Mouse (Mus musculus) C2C12 (cell line): ENCODE measurements around the gene Abcc9. TPM values are rescaled to one million over a fixed set of nuclear protein-coding genes. Genes with fewer than 3 reads are reported as not detected.

Experiments
- H3K27me3 ChIP-seq: one replicate; pipeline ENCODE4 v1.6.1; 2011; ENCODE audit not compliant: control insufficient read depth, insufficient read depth, insufficient read length
- H3K36me3 ChIP-seq: one replicate; pipeline ENCODE4 v1.6.1; 2011; ENCODE audit not compliant: control insufficient read depth, insufficient read depth
- H3K4me3 ChIP-seq: one replicate; pipeline ENCODE4 v1.5.1; 2011; ENCODE audit warnings: mild to moderate bottlenecking, control low read depth; ENCODE audit not compliant: poor library complexity, insufficient read depth, severe bottlenecking
- H3K79me2 ChIP-seq: one replicate; pipeline ENCODE4 v1.6.1; 2011; ENCODE audit not compliant: control insufficient read depth, insufficient read depth
- H3K79me3 ChIP-seq: one replicate; pipeline ENCODE4 v1.6.1; 2011; ENCODE audit warnings: low read depth, control low read depth
- H3ac ChIP-seq: one replicate; pipeline ENCODE3; 2011; ENCODE audit warnings: low read depth; ENCODE audit not compliant: control insufficient read depth, insufficient read length
- CEBPB ChIP-seq: IDR thresholded peaks from one replicate; pipeline ENCODE4 v1.6.1; 2011; ENCODE audit warnings: low read depth, mild to moderate bottlenecking, control low read depth, moderate library complexity
- CTCF ChIP-seq: IDR thresholded peaks from one replicate; pipeline ENCODE4 v1.5.1; 2011; ENCODE audit not compliant: control insufficient read depth, insufficient read depth, insufficient read length
- FOSL1 ChIP-seq: IDR thresholded peaks from one replicate; pipeline ENCODE4 v1.8.0; 2011; ENCODE audit warnings: mild to moderate bottlenecking, low read length; ENCODE audit not compliant: poor library complexity, insufficient read depth, severe bottlenecking
- MAX ChIP-seq: IDR thresholded peaks from one replicate; pipeline ENCODE4 v1.6.1; 2011; ENCODE audit warnings: mild to moderate bottlenecking, control low read depth
- MYOD1 ChIP-seq: IDR thresholded peaks from one replicate; pipeline ENCODE4 v1.6.1; 2011; ENCODE audit warnings: low read depth; ENCODE audit not compliant: control insufficient read depth, insufficient read length
- MYOG ChIP-seq: IDR thresholded peaks from one replicate; pipeline ENCODE4 v1.6.1; 2011; ENCODE audit not compliant: control insufficient read depth, insufficient read length; ENCODE audit errors: extremely low read depth
- USF1 ChIP-seq: IDR thresholded peaks from one replicate; pipeline ENCODE4 v1.6.1; 2011; ENCODE audit warnings: low read depth, mild to moderate bottlenecking, control low read depth, moderate library complexity
- polyA plus RNA-seq: library from polyadenylated mRNA; unstranded; fragments of >200 nt; fragmentation: generic; extraction: Trizol; gene quantifications from one replicate; pipeline ENCODE4 v1.2.1, GENCODE M21; 2012; ENCODE audit warnings: missing spikeins

Abcc9 gene
- polyA plus RNA-seq, 1 experiment: under 0.01 TPM

DNA sequence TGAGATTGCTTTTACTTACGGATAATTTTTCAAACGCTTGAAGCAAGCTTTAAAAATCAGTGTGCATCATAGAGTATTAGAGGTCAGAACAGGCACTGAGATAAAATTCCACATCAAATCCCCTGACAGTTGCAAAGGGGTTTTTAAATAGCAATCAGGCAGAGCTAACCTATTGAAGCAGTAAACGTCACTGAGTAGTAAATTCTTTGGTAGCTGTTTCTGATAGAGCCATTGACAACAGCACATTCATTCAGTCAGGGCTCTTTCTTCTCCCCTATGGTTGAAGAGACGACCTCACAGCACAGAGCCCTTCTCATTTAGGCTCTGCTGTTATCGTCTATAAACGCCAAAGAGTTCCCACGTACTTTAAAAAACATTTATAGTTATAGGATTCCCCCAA, 95.0 kb downstream of the Abcc9 start:
- Histone ChIP-seq H3ac (no peak overlapping the region), H3K36me3 (no peaks in the 10 kb centered on the region), H3K4me3 (no peak overlapping the region), H3K27me3 (no peaks in the 10 kb centered on the region), H3K79me3 (no peaks in the 10 kb centered on the region), H3K79me2 (no peaks in the 10 kb centered on the region)
- TF ChIP-seq CEBPB: no peak
- no peak for TF ChIP-seq CTCF
- no peak for TF ChIP-seq MYOG
- no peak for TF ChIP-seq MYOD1
- TF ChIP-seq FOSL1: no peak
- no peak for TF ChIP-seq MAX
- no peak for TF ChIP-seq USF1

DNA sequence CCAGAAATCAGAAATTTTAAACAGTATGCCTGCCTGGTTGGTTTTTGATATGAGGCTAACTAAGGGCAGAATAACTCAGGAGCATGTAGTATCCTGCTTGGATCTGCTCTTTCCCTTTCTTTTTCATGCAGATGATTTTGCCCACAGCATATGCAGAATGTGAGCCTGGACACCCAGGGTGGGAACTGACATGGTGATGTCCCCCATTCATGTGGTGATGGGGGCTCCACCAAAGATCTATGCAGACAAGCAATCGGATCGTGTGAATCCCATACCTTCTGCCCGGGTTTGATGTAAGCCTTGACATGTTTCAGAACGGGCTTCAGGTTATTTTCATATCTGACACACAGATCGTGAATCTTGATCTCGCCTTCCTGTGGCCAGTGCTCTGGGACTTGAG, 99.3 kb downstream of the Abcc9 start:
- H3K27me3 ChIP-seq: no peaks in the 10 kb centered on the region
- H3K79me3 ChIP-seq: no peaks in the 10 kb centered on the region
- TF ChIP-seq FOSL1 (no peak), CTCF (no peak), MYOG (no peak), CEBPB (no peak), MAX (no peak), MYOD1 (no peak), USF1 (no peak)
- no peaks in the 10 kb centered on the region for H3K36me3 ChIP-seq
- no peaks in the 10 kb centered on the region for H3K79me2 ChIP-seq
- no peak overlapping the region for H3ac ChIP-seq
- H3K4me3 ChIP-seq: no peak overlapping the region

DNA sequence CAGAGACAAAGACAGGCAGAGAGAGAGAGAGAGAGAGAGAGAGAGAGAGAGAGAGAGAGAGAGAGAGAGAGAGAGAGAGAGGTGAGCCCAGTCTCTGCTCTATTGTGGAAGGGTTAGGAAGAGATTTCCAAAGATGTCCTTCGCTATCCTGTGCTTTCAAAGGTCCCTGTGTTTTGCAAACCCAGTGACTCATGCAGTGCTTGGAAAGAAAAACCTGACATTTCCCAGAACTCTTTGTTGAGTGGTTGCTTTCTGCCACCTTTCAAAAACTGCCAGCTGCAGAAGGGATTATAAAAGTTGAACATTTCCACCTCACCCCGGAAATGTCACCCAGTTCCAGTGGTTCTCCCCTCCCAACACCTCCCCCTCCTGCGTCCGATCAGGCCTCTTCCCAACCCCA, 123.3 kb downstream of the Abcc9 start:
- no peaks in the 10 kb centered on the region for H3K79me3 ChIP-seq
- TF ChIP-seq CEBPB (no peak), FOSL1 (no peak), CTCF (no peak), MYOD1 (no peak), MAX (no peak), USF1 (no peak), MYOG (no peak)
- no peak overlapping the region for H3ac ChIP-seq
- no peaks in the 10 kb centered on the region for H3K27me3 ChIP-seq
- no peaks in the 10 kb centered on the region for H3K79me2 ChIP-seq
- no peak overlapping the region for H3K4me3 ChIP-seq
- H3K36me3 ChIP-seq: no peaks in the 10 kb centered on the region

DNA sequence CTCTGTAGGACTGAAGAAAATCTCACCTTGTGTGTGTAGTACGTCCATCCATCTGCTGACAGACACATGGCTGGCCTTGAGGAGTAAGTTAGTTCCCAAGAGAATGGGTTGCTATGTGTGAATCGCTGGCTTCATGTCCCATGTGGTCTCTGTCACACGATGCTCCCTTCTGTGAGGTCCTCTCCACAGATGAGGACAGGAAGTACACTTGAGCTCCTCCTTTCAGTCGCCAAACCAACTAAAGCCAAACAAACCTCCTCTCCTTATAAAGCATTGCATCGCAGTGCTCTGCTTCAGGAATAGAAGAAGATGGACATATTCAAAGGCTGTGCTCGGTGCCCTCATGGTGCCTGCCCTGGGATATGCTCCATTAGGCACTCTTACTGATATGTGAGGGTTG, 124.3 kb downstream of the Abcc9 start:
- no peaks in the 10 kb centered on the region for H3K36me3 ChIP-seq
- no peaks in the 10 kb centered on the region for H3K79me3 ChIP-seq
- H3K27me3 ChIP-seq: no peaks in the 10 kb centered on the region
- H3K79me2 ChIP-seq: no peaks in the 10 kb centered on the region
- no peak for TF ChIP-seq FOSL1
- TF ChIP-seq MAX: no peak
- no peak for TF ChIP-seq CTCF
- no peak for TF ChIP-seq CEBPB
- no peak for TF ChIP-seq USF1
- TF ChIP-seq MYOG: no peak
- no peak for TF ChIP-seq MYOD1
- no peak overlapping the region for H3K4me3 ChIP-seq
- no peak overlapping the region for H3ac ChIP-seq

DNA sequence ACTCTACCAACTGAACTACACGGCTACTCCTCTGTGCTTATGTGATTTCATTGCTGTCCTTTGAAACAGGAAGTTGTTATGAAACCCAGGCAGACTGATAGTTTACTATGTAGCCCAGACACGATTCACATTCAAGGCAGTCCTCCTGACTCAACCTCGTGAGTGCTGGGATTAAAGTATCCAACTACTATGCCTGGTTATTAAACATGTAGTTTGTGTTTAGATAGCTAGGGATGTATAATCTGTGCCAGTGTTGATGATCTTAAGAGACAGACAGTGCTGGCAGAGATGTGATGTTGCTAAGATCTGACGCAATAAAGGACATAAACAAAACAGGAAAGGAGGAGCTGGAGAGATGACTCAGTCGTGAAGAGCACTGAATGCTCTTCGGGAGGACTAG, 129.2 kb downstream of the Abcc9 start:
- H3K4me3 ChIP-seq: no peak overlapping the region
- H3ac ChIP-seq: no peak overlapping the region
- no peaks in the 10 kb centered on the region for H3K79me3 ChIP-seq
- peaks cover 14% of the 10 kb centered on the region for H3K27me3 ChIP-seq
- TF ChIP-seq CTCF (no peak), MAX (no peak), FOSL1 (no peak), CEBPB (no peak), MYOD1 (no peak), USF1 (no peak), MYOG (no peak)
- H3K79me2 ChIP-seq: no peaks in the 10 kb centered on the region
- no peaks in the 10 kb centered on the region for H3K36me3 ChIP-seq

DNA sequence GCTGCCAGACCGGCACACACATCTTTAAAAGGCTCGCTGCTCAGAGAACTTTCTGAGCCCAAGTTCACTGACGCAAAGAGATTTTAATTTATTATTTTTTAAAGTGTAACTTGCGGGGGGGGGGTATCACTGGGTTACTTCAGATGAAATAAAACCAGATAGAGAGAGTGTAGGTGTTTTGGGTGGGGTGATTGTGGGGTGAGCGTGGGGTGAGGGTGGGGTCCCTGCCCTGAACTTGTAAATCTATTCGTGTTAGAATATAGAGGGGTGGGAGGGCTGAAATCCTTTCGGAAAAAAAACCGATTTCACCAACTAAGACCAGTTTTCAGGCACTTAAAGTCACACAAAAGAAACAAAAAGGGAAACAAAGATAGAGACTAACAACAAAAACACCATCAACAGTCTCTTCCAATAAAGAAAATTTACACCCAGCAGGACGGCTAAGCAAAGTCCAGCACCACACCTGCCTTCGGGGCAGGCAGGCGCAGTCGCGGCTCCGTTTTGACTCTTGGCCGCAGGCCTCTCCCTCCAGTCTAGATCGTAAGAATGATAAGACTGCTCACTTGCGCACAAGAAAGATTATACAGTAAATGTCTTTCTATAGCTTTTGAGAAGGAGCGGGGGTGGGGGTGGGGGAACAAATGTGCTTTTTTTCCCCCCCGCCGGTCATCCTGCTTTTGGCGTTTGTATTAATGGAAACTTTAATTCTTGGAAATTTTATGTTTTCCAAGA, 130.3 kb downstream of the Abcc9 start:
- H3K79me3 ChIP-seq: no peaks in the 10 kb centered on the region
- H3K27me3 ChIP-seq: peaks cover 14% of the 10 kb centered on the region
- H3K4me3 ChIP-seq: no peak overlapping the region
- no peaks in the 10 kb centered on the region for H3K36me3 ChIP-seq
- no peaks in the 10 kb centered on the region for H3K79me2 ChIP-seq
- H3ac ChIP-seq: no peak overlapping the region
- no peak for TF ChIP-seq MAX
- no peak for TF ChIP-seq CTCF
- TF ChIP-seq USF1: no peak
- no peak for TF ChIP-seq FOSL1
- no peak for TF ChIP-seq MYOD1
- no peak for TF ChIP-seq CEBPB
- no peak for TF ChIP-seq MYOG
